Mouse (Mus musculus) regulatory T cell (primary cell): ENCODE results near the gene Mobp.

Experiments
- in situ Hi-C: fragments of 300-600 bp; cut with MboI, MseI; formaldehyde crosslinking; loops from one replicate; pipeline ENCODE4 v1.15.1; 2025; ENCODE audit warnings: high pct_unique_total_duplicates

Mobp gene

DNA sequence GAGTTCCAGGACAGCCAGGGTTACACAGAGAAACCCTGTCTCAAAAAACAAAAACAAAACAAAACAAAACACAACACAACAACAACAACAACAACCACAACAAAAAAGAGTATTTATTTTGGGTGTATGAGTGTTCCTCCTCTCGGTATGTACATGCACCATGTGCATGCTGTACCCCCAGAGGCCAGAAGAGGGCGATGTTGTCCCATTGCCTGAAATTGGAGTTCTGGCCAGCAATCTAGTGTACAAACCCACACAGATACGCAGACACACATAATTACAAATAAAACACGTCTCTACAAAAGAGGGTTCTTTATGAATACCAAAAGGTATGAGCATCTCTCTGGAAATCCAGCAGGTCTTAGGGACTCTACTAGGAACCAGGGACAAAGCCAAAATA is 60.6 kb downstream of the Mobp start:
- in situ Hi-C loops: no loop called here

DNA sequence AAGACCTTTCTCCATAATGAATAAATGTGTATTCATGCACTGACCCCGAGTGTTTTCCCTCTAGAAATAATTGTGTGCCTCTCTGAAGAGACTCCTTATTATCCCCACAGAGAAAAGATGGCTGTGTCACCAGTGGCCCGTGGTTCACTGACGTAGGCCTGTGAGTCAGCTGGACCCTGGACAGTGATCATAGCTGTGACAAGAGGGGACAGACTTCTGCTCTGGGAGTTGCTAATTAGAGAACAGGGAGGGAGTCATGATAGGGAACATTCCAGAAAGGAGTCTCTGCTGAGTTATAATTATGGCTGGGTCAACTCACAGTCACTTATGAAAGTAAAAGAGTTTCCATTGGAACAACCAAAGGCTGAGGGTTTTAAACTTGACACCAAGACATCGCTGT is 61.4 kb downstream of the Mobp start:
- in situ Hi-C loops: no loop called here

DNA sequence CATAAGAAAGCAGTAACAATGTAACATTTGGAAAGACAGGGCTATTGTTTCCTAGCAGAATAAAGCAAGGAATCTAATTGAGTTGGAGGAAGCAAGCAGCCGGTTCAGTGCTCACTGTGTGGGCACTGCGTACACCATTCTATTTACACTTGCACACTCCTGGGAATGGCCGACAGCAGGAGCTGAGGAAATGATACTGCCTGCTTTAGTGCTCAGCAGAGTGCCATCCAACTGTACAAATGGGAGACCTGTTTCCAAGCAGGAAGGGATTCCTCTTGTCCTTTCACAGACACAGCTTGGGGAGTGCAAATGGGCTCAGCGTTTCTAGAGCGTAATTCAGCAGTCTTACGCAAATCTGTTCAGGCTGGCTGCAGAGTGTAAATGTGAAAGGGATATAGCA is 63.4 kb downstream of the Mobp start:
- in situ Hi-C loops: no loop called here

DNA sequence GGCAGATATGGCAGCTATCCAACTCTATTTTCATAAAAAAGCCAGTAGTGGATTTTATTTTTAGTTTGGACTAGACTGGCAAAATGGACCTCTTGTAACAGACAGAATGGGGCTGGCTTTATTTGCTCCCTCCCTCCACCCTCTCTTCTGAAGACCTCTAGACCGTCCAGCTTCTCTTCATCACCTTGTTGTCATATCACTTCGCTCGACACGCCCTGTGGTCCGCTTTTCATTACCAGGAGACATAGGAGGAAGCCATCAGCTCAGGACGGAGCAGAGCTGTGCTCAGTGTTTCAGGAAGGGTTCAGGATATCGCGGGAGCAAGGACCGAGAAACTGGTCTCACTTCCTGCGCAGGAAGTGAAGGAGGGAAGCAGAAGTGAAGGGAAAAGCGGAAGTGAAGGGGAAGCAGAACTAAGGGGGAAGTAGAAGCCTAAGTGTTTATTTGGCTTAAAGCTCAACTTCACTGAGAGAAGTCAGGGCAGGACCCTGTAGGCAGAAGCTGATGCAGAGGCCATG is 65.5 kb downstream of the Mobp start:
- in situ Hi-C loops: no loop called here

DNA sequence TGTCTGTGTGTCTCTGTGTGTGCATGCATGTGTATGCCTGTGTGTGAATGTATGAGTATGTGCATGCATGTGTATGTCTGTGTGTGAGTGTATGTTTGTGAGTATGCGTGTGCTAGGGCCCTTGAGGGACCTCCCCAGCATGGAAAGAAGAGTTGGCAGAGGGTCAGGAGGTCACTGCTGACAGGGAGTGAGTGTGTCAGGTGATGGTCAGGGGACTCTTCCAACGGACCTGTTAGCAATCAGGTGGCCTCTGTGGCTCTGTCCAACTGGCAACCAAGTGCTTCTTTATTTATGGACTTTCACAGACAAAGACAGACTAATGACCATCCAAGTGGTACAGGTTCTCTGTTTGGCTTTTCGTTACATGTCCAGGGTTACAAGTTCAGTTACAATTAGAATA is 69.9 kb downstream of the Mobp start:
- in situ Hi-C loops: no loop called here
